Mouse (Mus musculus): ENCODE results near the gene Zswim5. TPM values are rescaled to one million over a fixed set of nuclear protein-coding genes. Genes with fewer than 3 reads are reported as not detected.

The Zswim5 gene
- total and polyA plus RNA-seq, 2 experiments from 2014 or later = 2.4 to 25.3 TPM

GRCm38 (mm10) chr4:116876630-116876994 lies 564 bp upstream of the Zswim5 start:
- Histone ChIP-seq H3K4me1 (ENCODE audit: insufficient read depth) (no peaks in the 10 kb centered on the region; the same call in 1 of the 2 replicates), H3K4me3 (ENCODE audit: low read depth, low read length) (peak overlapping the region; percentile 91), H3K36me3 (ENCODE audit: insufficient read depth) (no peaks in the 10 kb centered on the region), H3K9me3 (ENCODE audit: low read length) (no peaks in the 10 kb centered on the region), H3K27me3 (ENCODE audit: insufficient read depth, low read length) (no peaks in the 10 kb centered on the region), H3K27ac (ENCODE audit: low read depth, low read length) (peak overlapping the region; percentile 95), H3K4me2 (ENCODE audit: low read depth) (peak overlapping the region; percentile 70), H3K9ac (peak overlapping the region; percentile 82)
- WGBS = under 1% methylated on average over 15 of the region's 15 CpGs
- TF ChIP-seq CTCF (IDR thresholded peaks at IDR 0.05; ENCODE audit: low read depth) = peak; percentile 41; the same call in 1 of the 2 replicates
- ATAC-seq = peak; percentile 58
- DNase-seq = peak; percentile 73

GRCm38 (mm10) chr4:116877729-116878321 lies 649 bp downstream of the Zswim5 start:
- DNase-seq (no peak), ATAC-seq (no peak)
- H3K4me1 ChIP-seq (ENCODE audit: insufficient read depth) = no peaks in the 10 kb centered on the region; the same call in 1 of the 2 replicates
- peak overlapping the region; percentile 95 for H3K27ac ChIP-seq (ENCODE audit: low read depth, low read length)
- H3K9ac ChIP-seq = peak overlapping the region; percentile 82
- H3K9me3 ChIP-seq (ENCODE audit: low read length) = no peaks in the 10 kb centered on the region
- H3K4me3 ChIP-seq (ENCODE audit: low read depth, low read length) = peak overlapping the region; percentile 91
- H3K27me3 ChIP-seq (ENCODE audit: insufficient read depth, low read length) = no peaks in the 10 kb centered on the region
- H3K4me2 ChIP-seq (ENCODE audit: low read depth) = peak overlapping the region; percentile 70
- no peak for TF ChIP-seq CTCF (IDR thresholded peaks at IDR 0.05; ENCODE audit: low read depth)
- WGBS = 1% methylated on average over 48 of the region's 57 CpGs
- no peaks in the 10 kb centered on the region for H3K36me3 ChIP-seq (ENCODE audit: insufficient read depth)

GRCm38 (mm10) chr4:116878491-116878890 lies 1.3 kb downstream of the Zswim5 start:
- no peak for TF ChIP-seq CTCF (IDR thresholded peaks at IDR 0.05; ENCODE audit: low read depth)
- ATAC-seq = peak; percentile 32; the same call in 1 of the 2 replicates
- 2% methylated on average over 11 of the region's 11 CpGs for WGBS
- no peaks in the 10 kb centered on the region for H3K9me3 ChIP-seq (ENCODE audit: low read length)
- no peaks in the 10 kb centered on the region; the same call in 1 of the 2 replicates for H3K4me1 ChIP-seq (ENCODE audit: insufficient read depth)
- H3K27me3 ChIP-seq (ENCODE audit: insufficient read depth, low read length) = no peaks in the 10 kb centered on the region
- peak overlapping the region; percentile 91 for H3K4me3 ChIP-seq (ENCODE audit: low read depth, low read length)
- peak; percentile 80 for DNase-seq
- H3K9ac ChIP-seq = peak overlapping the region; percentile 82
- peak overlapping the region; percentile 95; the same call in 1 of the 2 replicates for H3K27ac ChIP-seq (ENCODE audit: low read depth, low read length)
- H3K4me2 ChIP-seq (ENCODE audit: low read depth) = peak overlapping the region; percentile 70
- no peaks in the 10 kb centered on the region for H3K36me3 ChIP-seq (ENCODE audit: insufficient read depth)

- TF ChIP-seq CTCF (IDR thresholded peaks at IDR 0.05; ENCODE audit: low read depth) = no peak
- H3K27me3 ChIP-seq (ENCODE audit: insufficient read depth, low read length) = no peaks in the 10 kb centered on the region
- H3K4me2 ChIP-seq (ENCODE audit: low read depth) = no peak overlapping the region
- H3K4me1 ChIP-seq (ENCODE audit: insufficient read depth) = no peaks in the 10 kb centered on the region; the same call in 1 of the 2 replicates
- H3K9ac ChIP-seq = no peak overlapping the region
- H3K36me3 ChIP-seq (ENCODE audit: insufficient read depth) = no peaks in the 10 kb centered on the region
- no peak overlapping the region for H3K27ac ChIP-seq (ENCODE audit: low read depth, low read length)
- ATAC-seq (no peak), DNase-seq (no peak)
- no peak overlapping the region for H3K4me3 ChIP-seq (ENCODE audit: low read depth, low read length)
- H3K9me3 ChIP-seq (ENCODE audit: low read length) = no peaks in the 10 kb centered on the region
Observed at GRCm38 (mm10) chr4:116882679-116883078, 5.5 kb downstream of the Zswim5 start.

GRCm38 (mm10) chr4:116894200-116895080 lies 17.3 kb downstream of the Zswim5 start:
- TF ChIP-seq CTCF (IDR thresholded peaks at IDR 0.05; ENCODE audit: low read depth) = no peak
- 56% methylated on average over 4 of the region's 4 CpGs for WGBS
- no peak for DNase-seq

GRCm38 (mm10) chr4:116910489-116911181 lies 33.5 kb downstream of the Zswim5 start:
- peak overlapping the region; percentile 58; the same call in 1 of the 2 replicates for H3K27ac ChIP-seq (ENCODE audit: low read depth, low read length)
- WGBS = 6% methylated on average over 4 of the region's 4 CpGs

More at GRCm38 (mm10) chr4:116894200-116895080, 17.3 kb downstream of the Zswim5 start:
- Histone ChIP-seq H3K27ac (ENCODE audit: low read depth, low read length) (no peak overlapping the region), H3K4me3 (ENCODE audit: low read depth, low read length) (no peak overlapping the region), H3K27me3 (ENCODE audit: insufficient read depth, low read length) (no peaks in the 10 kb centered on the region), H3K4me1 (ENCODE audit: insufficient read depth) (no peaks in the 10 kb centered on the region), H3K36me3 (ENCODE audit: insufficient read depth) (no peaks in the 10 kb centered on the region), H3K4me2 (ENCODE audit: low read depth) (no peak overlapping the region), H3K9ac (no peak overlapping the region), H3K9me3 (ENCODE audit: low read length) (no peaks in the 10 kb centered on the region)
- no peak for ATAC-seq

More at GRCm38 (mm10) chr4:116910489-116911181, 33.5 kb downstream of the Zswim5 start:
- Histone ChIP-seq H3K9ac (no peak overlapping the region), H3K36me3 (ENCODE audit: insufficient read depth) (no peaks in the 10 kb centered on the region), H3K4me3 (ENCODE audit: low read depth, low read length) (no peak overlapping the region), H3K4me1 (ENCODE audit: insufficient read depth) (0 out of 2 replicates have a peak, but pooled peaks cover 10% of the 10 kb centered on the region), H3K9me3 (ENCODE audit: low read length) (no peaks in the 10 kb centered on the region), H3K4me2 (ENCODE audit: low read depth) (no peak overlapping the region), H3K27me3 (ENCODE audit: insufficient read depth, low read length) (no peaks in the 10 kb centered on the region)
- ATAC-seq = peak; percentile 55; the same call in 1 of the 2 replicates
- TF ChIP-seq CTCF (IDR thresholded peaks at IDR 0.05; ENCODE audit: low read depth) = no peak
- DNase-seq = peak; percentile 5
